ENCODE assay signal across 24 mouse cellular contexts in the genomic region with DNA sequence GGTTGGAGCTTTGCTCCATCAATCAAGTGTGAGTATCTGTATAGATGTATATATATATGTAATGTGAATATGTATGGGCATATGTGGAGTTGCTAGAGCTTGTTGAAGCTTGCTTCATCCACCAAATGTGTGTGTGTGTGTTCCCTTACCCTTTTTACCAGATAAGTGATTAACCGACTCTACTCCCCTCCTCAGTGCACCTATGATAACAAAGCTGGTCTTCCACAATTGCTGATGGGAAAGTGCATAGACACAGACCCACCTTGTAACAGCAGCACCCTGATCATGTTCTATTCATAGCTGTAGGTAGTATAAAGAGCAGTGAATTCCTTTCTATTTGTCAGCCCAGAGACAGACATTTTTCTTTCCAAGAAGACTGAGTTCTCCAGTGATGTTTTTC.
"Had no signal": no experiment of that assay in that cellular context is flagged by ENCODE, and none has a peak within 500 bp of the region (broad histone marks: within the 10 kb centered on the region; RNA-seq: fewer than 3 reads in every experiment).

No protein-coding gene starts in this region.

- H3K4me2 ChIP-seq: heart, embryonic 13.5 days; heart, embryonic 15.5 days; hindbrain, embryonic 13.5 days; hindbrain, embryonic 15.5 days; kidney, embryonic 15.5 days; limb, embryonic 12.5 days had no signal

- DNase-seq: forebrain, postnatal 0 days; gastrocnemius, postnatal 14 days; gastrocnemius, postnatal 36 days; heart, adult 18-20 months; heart, postnatal 14 days; heart, postnatal 36 days; kidney, adult 11 months; kidney, adult 2 months; kidney, adult 9 months; kidney, postnatal 14 days; kidney, postnatal 36 days; layer of hippocampus, adult 9-11 months had no signal

- H3K36me3 ChIP-seq: heart, embryonic 15.5 days; hindbrain, embryonic 13.5 days; hindbrain, embryonic 15.5 days had no signal

- H3K27ac ChIP-seq: heart, embryonic 10.5 days; heart, embryonic 13.5 days; heart, embryonic 15.5 days; hindbrain, embryonic 13.5 days; hindbrain, embryonic 15.5 days; hindbrain, postnatal 0 days; kidney, embryonic 15.5 days; kidney, postnatal 0 days; left cerebral cortex, adult 2 months; limb, embryonic 10.5 days; limb, embryonic 12.5 days had no signal

- H3K9ac ChIP-seq: forebrain, postnatal 0 days; heart, embryonic 13.5 days; heart, embryonic 15.5 days; hindbrain, embryonic 13.5 days; hindbrain, embryonic 15.5 days; kidney, embryonic 15.5 days; limb, embryonic 12.5 days had no signal

- H3K27me3 ChIP-seq: heart, embryonic 13.5 days; heart, embryonic 15.5 days; hindbrain, embryonic 13.5 days; hindbrain, embryonic 15.5 days; kidney, embryonic 15.5 days; limb, embryonic 12.5 days had no signal

- H3K9me3 ChIP-seq: heart, embryonic 10.5 days; heart, embryonic 13.5 days; heart, embryonic 15.5 days; hindbrain, embryonic 13.5 days; hindbrain, embryonic 15.5 days; kidney, embryonic 15.5 days; limb, embryonic 10.5 days; limb, embryonic 12.5 days had no signal

- H3K4me3 ChIP-seq: heart, embryonic 10.5 days; heart, embryonic 13.5 days; heart, embryonic 15.5 days; hindbrain, embryonic 13.5 days; hindbrain, embryonic 15.5 days; kidney, embryonic 15.5 days; left cerebral cortex, adult 2 months; limb, embryonic 10.5 days; limb, embryonic 12.5 days had no signal

- ATAC-seq: forebrain, postnatal 0 days; hindbrain, postnatal 0 days; intestine, embryonic 16.5 days had no signal

- H3K4me1 ChIP-seq: heart, embryonic 10.5 days; heart, embryonic 15.5 days; hindbrain, embryonic 13.5 days; hindbrain, embryonic 15.5 days; kidney, embryonic 15.5 days; limb, embryonic 10.5 days had no signal
